ENCODE assay signal across 8 mouse cellular contexts in genomic region chr4:115827535-115827887, GRCm38 (mm10). TPM values are rescaled to one million over a fixed set of nuclear protein-coding genes. Genes with fewer than 3 reads are reported as not detected.
A peak's percentile ranks its signal among the peaks of the same experiment; 100 is the strongest.
DNase-seq lines count a peak whose midpoint lies in the region; ATAC-seq and TF ChIP-seq lines count a peak whose summit lies in the region.

No protein-coding gene starts in this region.

- H3K27me3 ChIP-seq in intestine, embryonic 16.5 days (replicated peaks; ENCODE audit: control insufficient read depth, insufficient read depth, low read length), result no peaks in the 10 kb centered on the region
- no peaks in the 10 kb centered on the region for H3K27me3 ChIP-seq in neural tube, embryonic 14.5 days (ENCODE audit: control insufficient read depth, insufficient read depth, low read length)

- DNase-seq in left cerebral cortex, adult 2 months (ENCODE audit: extremely low spot score in 1 of 2, low spot score in 2 of 2), result no peak
- DNase-seq in left cerebral cortex, adult 8-10 months (ENCODE audit: low spot score in 2 of 2), result no peak
- no peak for DNase-seq in adrenal gland, postnatal 14 days
- DNase-seq in retina, postnatal 1 day, result no peak
- no peak for DNase-seq in layer of hippocampus, postnatal 10 days (ENCODE audit: low spot score in 2 of 2)

- H3K4me3 ChIP-seq in left cerebral cortex, adult 2 months, result peak overlapping the region; percentile 91
- peak overlapping the region; percentile 74 for H3K4me3 ChIP-seq in intestine, embryonic 16.5 days (ENCODE audit: low read length)
- peak overlapping the region; percentile 79 for H3K4me3 ChIP-seq in neural tube, embryonic 14.5 days (ENCODE audit: low read depth, low read length)

- peaks cover 26% of the 10 kb centered on the region for H3K4me1 ChIP-seq in intestine, embryonic 16.5 days (ENCODE audit: control insufficient read depth, insufficient read depth, low read length)
- H3K4me1 ChIP-seq in neural tube, embryonic 14.5 days (ENCODE audit: control insufficient read depth, insufficient read depth, low read length), result no peaks in the 10 kb centered on the region

- H3K36me3 ChIP-seq in intestine, embryonic 16.5 days (ENCODE audit: control insufficient read depth, insufficient read depth, low read length), result no peaks in the 10 kb centered on the region
- H3K36me3 ChIP-seq in neural tube, embryonic 14.5 days (ENCODE audit: control insufficient read depth, insufficient read depth, low read length), result no peaks in the 10 kb centered on the region

- intact Hi-C loops in left cerebral cortex, adult 2 months (cut with DNase I), result no loop called here

- TF ChIP-seq CTCF in left cerebral cortex, adult 2 months (IDR thresholded peaks at IDR 0.05), result no peak; the same call in 1 of the 2 replicates

- peak overlapping the region; percentile 79 for H3K4me2 ChIP-seq in intestine, embryonic 16.5 days (ENCODE audit: low read depth, low read length)
- peak overlapping the region; percentile 78 for H3K4me2 ChIP-seq in neural tube, embryonic 14.5 days (ENCODE audit: low read depth, low read length)

- H3K9ac ChIP-seq in intestine, embryonic 16.5 days (ENCODE audit: low read depth, low read length), result peak overlapping the region; percentile 85
- H3K9ac ChIP-seq in neural tube, embryonic 14.5 days (replicated peaks; ENCODE audit: low read depth, low read length), result peak overlapping the region; percentile 80

- H3K9me3 ChIP-seq in intestine, embryonic 16.5 days (ENCODE audit: control insufficient read depth, low read length), result no peaks in the 10 kb centered on the region
- no peaks in the 10 kb centered on the region for H3K9me3 ChIP-seq in neural tube, embryonic 14.5 days (ENCODE audit: control insufficient read depth, low read length)

- peak overlapping the region; percentile 87; the same call in 1 of the 2 replicates for H3K27ac ChIP-seq in left cerebral cortex, adult 2 months
- peak overlapping the region; percentile 93 for H3K27ac ChIP-seq in intestine, embryonic 16.5 days (ENCODE audit: low read length)
- H3K27ac ChIP-seq in neural tube, embryonic 14.5 days (ENCODE audit: low read depth, low read length), result no peak overlapping the region

- 7% methylated on average over 4 of the region's 4 CpGs for WGBS in intestine, embryonic 16.5 days
- 7% methylated on average over 4 of the region's 4 CpGs for WGBS in neural tube, embryonic 14.5 days

- peak; percentile 10 for ATAC-seq in common myeloid progenitor, adult 5-6 weeks (replicated peaks; ENCODE audit: low read depth, poor library complexity, severe bottlenecking)
- ATAC-seq in intestine, embryonic 16.5 days, result peak; percentile 0; the same call in 1 of the 2 replicates
- peak; percentile 26; the same call in 1 of the 2 replicates for ATAC-seq in neural tube, embryonic 14.5 days (ENCODE audit: low read depth)

RNA-seq across cellular contexts. Expression of gene Mob3c, which starts 0.4 kb away (rescaled TPM):
- 1 to 10 TPM; 4.0 to 4.4 TPM for total RNA-seq in left cerebral cortex, adult 2 months (2021)
- total RNA-seq in left cerebral cortex, adult 8-10 months (2022), result 1 to 10 TPM; 5.0 to 7.3 (median 6.1) TPM
- 8.4 and 16.9 TPM in 2 replicates for total RNA-seq in common myeloid progenitor, adult 5-6 weeks (2017)
- polyA plus RNA-seq in intestine, embryonic 16.5 days (2015; fragmentation: Nextera tagmentation; extraction: Ambion mirVana), result 15.7 and 18.2 TPM in 2 replicates
- polyA plus RNA-seq in neural tube, embryonic 14.5 days (2014; fragmentation: Nextera tagmentation; extraction: Ambion mirVana), result 4.7 and 5.6 TPM in 2 replicates
- 10.2 and 12.4 TPM in 2 replicates for total RNA-seq in adrenal gland, postnatal 14 days (2021)
- 1 to 10 TPM; 4.5 to 4.6 TPM for total RNA-seq in layer of hippocampus, postnatal 10 days (2021)

RNA-seq across cellular contexts. Expression of gene Mknk1, which starts 11.5 kb away (rescaled TPM):
- total RNA-seq in left cerebral cortex, adult 2 months (2021), result 10 to 100 TPM; 37.6 to 38.7 TPM
- 10 to 100 TPM; 34.9 to 45.5 (median 39.6) TPM for total RNA-seq in left cerebral cortex, adult 8-10 months (2022)
- total RNA-seq in common myeloid progenitor, adult 5-6 weeks (2017), result 31.7 and 68.4 TPM in 2 replicates
- polyA plus RNA-seq in intestine, embryonic 16.5 days (2015; fragmentation: Nextera tagmentation; extraction: Ambion mirVana), result 29.4 and 30.1 TPM in 2 replicates
- polyA plus RNA-seq in neural tube, embryonic 14.5 days (2014; fragmentation: Nextera tagmentation; extraction: Ambion mirVana), result 19.9 and 23.0 TPM in 2 replicates
- total RNA-seq in adrenal gland, postnatal 14 days (2021), result 29.3 and 42.4 TPM in 2 replicates
- total RNA-seq in layer of hippocampus, postnatal 10 days (2021), result 10 to 100 TPM; 40.8 to 43.3 TPM

RNA-seq across cellular contexts. Expression of gene Atpaf1, which starts 42.9 kb away (rescaled TPM):
- total RNA-seq in left cerebral cortex, adult 2 months (2021), result 10 to 100 TPM; 74.6 to 74.8 TPM
- total RNA-seq in left cerebral cortex, adult 8-10 months (2022), result 10 to 100 TPM; 77.6 to 82.8 (median 81.9) TPM
- 13.1 and 17.4 TPM in 2 replicates for total RNA-seq in common myeloid progenitor, adult 5-6 weeks (2017)
- polyA plus RNA-seq in intestine, embryonic 16.5 days (2015; fragmentation: Nextera tagmentation; extraction: Ambion mirVana), result 47.5 and 52.8 TPM in 2 replicates
- 42.7 and 48.1 TPM in 2 replicates for polyA plus RNA-seq in neural tube, embryonic 14.5 days (2014; fragmentation: Nextera tagmentation; extraction: Ambion mirVana)
- total RNA-seq in adrenal gland, postnatal 14 days (2021), result 42.6 and 46.2 TPM in 2 replicates
- 10 to 100 TPM; 25.9 to 29.0 TPM for total RNA-seq in layer of hippocampus, postnatal 10 days (2021)

RNA-seq across cellular contexts. Expression of gene Tex38, which starts 46.7 kb away (rescaled TPM):
- total RNA-seq in left cerebral cortex, adult 2 months (2021), result under 1 TPM in 1 of 2 experiments, not detected in 1; 0.75 TPM
- 1 to 10 TPM in 1 of 4 experiments, under 1 TPM in 2, not detected in 1; 0.48 to 1.0 (median 0.95) TPM for total RNA-seq in left cerebral cortex, adult 8-10 months (2022)
- 0.87 TPM in 1 of 2 replicates, not detected in the other for total RNA-seq in common myeloid progenitor, adult 5-6 weeks (2017)
- 0.23 and 0.34 TPM in 2 replicates for polyA plus RNA-seq in intestine, embryonic 16.5 days (2015; fragmentation: Nextera tagmentation; extraction: Ambion mirVana)
- polyA plus RNA-seq in neural tube, embryonic 14.5 days (2014; fragmentation: Nextera tagmentation; extraction: Ambion mirVana), result 0.54 TPM in 1 of 2 replicates, not detected in the other
- 1.2 and 2.3 TPM in 2 replicates for total RNA-seq in adrenal gland, postnatal 14 days (2021)
- under 1 TPM; 0.78 to 0.87 TPM for total RNA-seq in layer of hippocampus, postnatal 10 days (2021)

RNA-seq across cellular contexts. Expression of gene Kncn, which starts 56.7 kb away (rescaled TPM):
- under 1 TPM; 0.45 to 0.70 TPM for total RNA-seq in left cerebral cortex, adult 2 months (2021)
- under 1 TPM in 3 of 4 experiments, not detected in 1; 0.21 to 0.53 (median 0.35) TPM for total RNA-seq in left cerebral cortex, adult 8-10 months (2022)
- total RNA-seq in common myeloid progenitor, adult 5-6 weeks (2017), result not detected in 2 replicates
- polyA plus RNA-seq in intestine, embryonic 16.5 days (2015; fragmentation: Nextera tagmentation; extraction: Ambion mirVana), result not detected in 2 replicates
- 0.09 and 0.27 TPM in 2 replicates for polyA plus RNA-seq in neural tube, embryonic 14.5 days (2014; fragmentation: Nextera tagmentation; extraction: Ambion mirVana)
- not detected in 2 replicates for total RNA-seq in adrenal gland, postnatal 14 days (2021)
- total RNA-seq in layer of hippocampus, postnatal 10 days (2021), result under 1 TPM in 1 of 2 experiments, not detected in 1; 0.25 TPM
